Mouse (Mus musculus): Measurements from ENCODE around the gene Adap2. TPM values are rescaled to one million over a fixed set of nuclear protein-coding genes. Genes with fewer than 3 reads are reported as not detected.
"Not testable (repeated sequence)": the region's sequence is repeated elsewhere in the genome, so short reads cannot be mapped to it uniquely, and the experiment has no call there.

The Adap2 gene
- 5.7 and 7.8 TPM in 2 replicates for polyA plus RNA-seq (2012; rRNA removed)

GRCm38 (mm10) chr11:80153857-80154495, at the start of gene Adap2:
TSS of gene Adap2 (plus strand) at chr11:80154105.
- peak; percentile 41 to 59 for DNase-seq (ENCODE audit: extremely low spot score in 1 of 2, low spot score in 1 of 2)

GRCm38 (mm10) chr11:80104407-80104806, 49.5 kb upstream of the Adap2 start:
- no peak for DNase-seq (ENCODE audit: extremely low spot score in 1 of 2, low spot score in 1 of 2)

DNA sequence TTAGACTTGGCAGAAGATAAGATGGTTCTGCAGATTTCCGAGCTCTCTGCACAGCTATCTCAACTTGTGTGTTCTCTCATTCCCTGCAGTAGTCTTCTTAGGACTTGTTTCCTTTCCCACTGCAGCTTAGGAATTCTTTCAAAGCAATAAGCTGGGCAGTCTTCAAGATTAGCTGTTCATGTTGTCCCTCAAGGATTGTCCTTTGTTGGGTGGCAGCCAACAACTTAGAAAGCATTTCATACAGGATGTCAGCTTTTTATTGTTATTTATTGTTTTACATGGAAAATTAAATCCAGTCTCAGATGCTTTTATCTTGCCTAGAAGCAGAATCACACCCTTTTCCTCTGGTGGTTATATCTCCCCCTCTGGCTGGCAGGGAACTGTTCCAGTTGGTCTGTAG, 37.5 kb upstream of the Adap2 start:
- no peak for DNase-seq (ENCODE audit: extremely low spot score in 1 of 2, low spot score in 1 of 2)

DNA sequence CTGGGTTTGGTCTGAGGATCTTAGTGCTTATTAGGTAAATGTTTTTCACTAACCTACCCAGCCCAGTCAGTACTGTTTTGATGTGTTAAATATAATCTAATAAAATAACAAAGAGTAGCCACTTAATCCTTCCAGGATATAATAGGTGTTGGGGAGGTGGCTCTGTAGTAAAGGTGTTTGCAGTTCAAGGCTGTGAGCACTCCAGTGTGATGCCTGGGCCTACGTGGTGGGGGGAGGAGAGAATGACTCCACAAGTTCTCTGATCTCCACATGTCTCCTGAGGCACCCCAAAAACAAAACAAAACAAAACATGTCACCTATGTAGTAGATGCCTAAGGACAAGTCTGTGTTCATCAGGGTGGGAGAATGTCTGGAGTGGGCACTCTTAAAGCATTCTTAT, 21.9 kb upstream of the Adap2 start:
- no peak for DNase-seq (ENCODE audit: extremely low spot score in 1 of 2, low spot score in 1 of 2)

GRCm38 (mm10) chr11:80134744-80135143, 19.2 kb upstream of the Adap2 start:
- DNase-seq (ENCODE audit: extremely low spot score in 1 of 2, low spot score in 1 of 2) = no peak

DNA sequence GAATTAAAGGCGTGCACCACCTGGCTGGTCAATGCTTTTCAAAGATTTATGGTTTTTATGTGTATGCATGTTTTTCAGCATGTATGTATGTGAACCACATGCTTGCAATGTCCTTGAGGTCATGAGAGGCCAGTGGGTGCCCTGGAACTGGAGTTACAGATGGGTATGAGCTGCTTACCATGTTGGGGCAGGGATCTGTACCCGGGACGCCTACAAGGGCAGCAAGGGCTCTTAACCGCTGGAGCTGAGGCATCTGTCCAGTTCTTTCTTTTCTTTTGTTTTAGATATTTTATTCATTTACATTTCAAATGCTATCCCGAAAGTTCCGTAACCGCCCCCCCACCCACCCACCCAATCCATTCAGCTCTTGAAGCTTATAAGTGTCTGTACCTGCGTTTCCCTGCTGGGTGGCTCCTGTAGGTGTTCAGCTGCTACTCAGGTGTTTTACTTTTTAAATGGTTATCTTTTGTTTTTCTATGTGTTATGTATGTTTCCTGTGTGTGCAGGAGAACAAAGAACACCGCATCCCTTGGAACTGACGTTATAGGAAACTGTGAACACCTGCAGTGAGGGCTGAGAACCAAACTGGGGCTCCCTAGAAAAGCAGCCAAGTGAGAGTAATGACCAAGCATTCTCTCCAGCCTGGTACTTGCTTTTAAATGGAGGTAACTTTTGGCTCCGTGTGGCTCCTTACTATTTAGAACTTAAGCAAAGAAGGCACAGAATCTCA, 17.8 kb upstream of the Adap2 start:
- DNase-seq (ENCODE audit: extremely low spot score in 1 of 2, low spot score in 1 of 2) = no peak

GRCm38 (mm10) chr11:80136786-80137185, 17.1 kb upstream of the Adap2 start:
- peak in 1 of 2 experiments; percentile 12 for DNase-seq (ENCODE audit: extremely low spot score in 1 of 2, low spot score in 1 of 2)

DNA sequence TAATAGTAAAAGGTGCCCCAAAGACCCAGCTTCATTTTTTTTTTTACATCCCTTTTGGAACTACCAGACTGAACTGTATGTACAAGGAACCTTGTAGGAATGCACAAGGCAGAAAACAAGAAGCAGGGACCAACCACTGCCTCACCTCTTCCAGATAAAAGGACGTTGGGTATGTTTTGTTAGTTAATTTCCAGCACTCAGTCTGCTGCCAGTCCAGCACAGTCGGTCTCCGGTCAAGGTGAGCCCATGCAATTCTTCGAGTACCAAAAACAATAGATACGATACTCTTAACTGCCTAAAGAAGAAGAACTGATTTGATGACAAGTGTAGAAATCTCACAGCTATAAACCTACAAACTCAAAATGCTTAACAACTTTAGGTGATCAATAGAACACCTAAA, 16.1 kb upstream of the Adap2 start:
- DNase-seq (ENCODE audit: extremely low spot score in 1 of 2, low spot score in 1 of 2) = no peak

GRCm38 (mm10) chr11:80141825-80142521, 11.9 kb upstream of the Adap2 start, which contains the start of gene Tefm:
TSS of gene Tefm (minus strand) at chr11:80142175.
- peak; percentile 58 to 87 for DNase-seq (ENCODE audit: extremely low spot score in 1 of 2, low spot score in 1 of 2)

DNA sequence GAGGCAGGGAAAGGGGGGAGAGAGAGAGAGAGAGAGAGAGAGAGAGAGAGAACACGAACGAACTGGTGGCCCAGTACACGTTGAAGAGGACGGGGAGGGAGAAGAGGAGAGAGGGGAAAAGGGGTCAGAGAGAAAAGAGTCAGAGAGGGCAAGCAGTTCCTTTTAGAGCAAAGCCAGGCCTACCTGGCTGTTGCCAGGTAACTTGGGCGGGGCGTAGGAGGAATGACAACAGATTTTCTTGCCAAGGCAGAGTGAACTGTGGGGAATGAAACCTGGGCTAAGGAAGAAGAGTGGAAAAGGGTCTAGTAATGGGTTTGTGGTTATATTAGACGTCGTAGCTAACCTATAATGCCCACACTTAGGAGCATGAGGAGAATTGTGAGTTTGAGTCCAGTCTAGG, 11.0 kb upstream of the Adap2 start:
- no peak for DNase-seq (ENCODE audit: extremely low spot score in 1 of 2, low spot score in 1 of 2)

DNA sequence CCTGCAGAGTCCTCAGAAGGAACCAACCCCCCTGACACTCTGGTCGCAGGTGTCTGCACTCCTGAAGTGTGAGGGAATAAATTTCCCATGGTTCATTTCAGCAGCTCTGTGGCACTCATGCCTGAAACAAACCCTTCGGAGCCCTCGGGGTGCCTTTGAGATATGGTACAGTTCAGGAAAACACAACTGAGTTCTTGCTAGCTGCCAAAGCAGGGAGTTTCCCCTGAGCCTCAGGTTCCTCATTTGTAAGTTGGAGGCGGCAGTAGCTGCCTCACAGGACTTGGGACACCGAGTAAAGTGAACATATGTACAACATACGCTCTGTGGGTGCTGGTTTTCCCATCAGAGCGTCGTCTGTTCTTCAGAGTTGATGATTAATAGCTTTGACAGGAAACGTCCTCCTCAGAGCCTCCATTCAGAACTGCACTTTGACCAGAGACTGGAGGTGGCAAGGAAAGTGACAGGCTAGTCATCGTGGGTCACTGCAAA, 8.1 kb upstream of the Adap2 start:
- DNase-seq (ENCODE audit: extremely low spot score in 1 of 2, low spot score in 1 of 2) = no peak

- DNase-seq (ENCODE audit: extremely low spot score in 1 of 2, low spot score in 1 of 2) = no peak
Measured at GRCm38 (mm10) chr11:80147748-80148147, 6.2 kb upstream of the Adap2 start.

GRCm38 (mm10) chr11:80148313-80148712, 5.6 kb upstream of the Adap2 start:
- DNase-seq (ENCODE audit: extremely low spot score in 1 of 2, low spot score in 1 of 2) = no peak

- not testable (repeated sequence) for DNase-seq (ENCODE audit: extremely low spot score in 1 of 2, low spot score in 1 of 2)
Measured at GRCm38 (mm10) chr11:80148974-80149373, 4.9 kb upstream of the Adap2 start.

GRCm38 (mm10) chr11:80149412-80150023, 4.4 kb upstream of the Adap2 start:
- DNase-seq (ENCODE audit: extremely low spot score in 1 of 2, low spot score in 1 of 2) = no peak

DNA sequence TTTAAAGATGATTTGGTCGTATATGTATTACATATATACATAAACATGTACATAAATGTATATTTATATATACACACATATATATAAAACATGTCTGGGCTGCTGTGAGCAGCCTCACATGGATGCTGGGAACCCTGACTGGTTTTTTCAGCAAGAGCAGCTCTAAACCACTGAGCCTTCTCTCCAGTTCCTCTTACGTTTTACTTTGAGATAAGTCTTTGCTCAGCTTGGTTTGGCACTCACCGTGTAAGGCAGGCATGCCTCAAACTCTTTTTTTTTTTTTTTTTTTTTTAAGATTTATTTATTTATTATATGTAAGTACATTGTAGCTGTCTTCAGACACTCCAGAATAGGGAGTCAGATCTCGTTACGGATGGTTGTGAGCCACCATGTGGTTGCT, 3.3 kb upstream of the Adap2 start:
- no peak for DNase-seq (ENCODE audit: extremely low spot score in 1 of 2, low spot score in 1 of 2)

DNA sequence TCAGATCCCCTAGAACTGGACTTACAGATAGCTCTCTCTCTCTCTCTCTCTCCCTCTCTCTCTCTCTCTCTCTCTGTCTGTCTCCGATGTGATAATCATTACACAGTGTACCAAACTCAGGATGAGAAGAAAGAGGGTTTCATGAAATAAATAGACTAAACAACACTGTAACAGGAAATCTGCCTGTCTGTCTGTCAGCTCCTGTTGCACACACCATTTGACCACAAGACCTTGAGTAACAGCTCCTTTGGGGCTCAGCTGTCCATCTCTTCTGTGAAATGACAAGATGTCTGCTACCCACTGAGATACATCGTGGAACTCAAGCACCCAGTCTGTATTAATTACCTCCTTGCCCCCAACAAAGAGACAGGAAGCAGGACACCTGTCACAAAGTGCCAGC, 2.4 kb upstream of the Adap2 start:
- no peak for DNase-seq (ENCODE audit: extremely low spot score in 1 of 2, low spot score in 1 of 2)

DNA sequence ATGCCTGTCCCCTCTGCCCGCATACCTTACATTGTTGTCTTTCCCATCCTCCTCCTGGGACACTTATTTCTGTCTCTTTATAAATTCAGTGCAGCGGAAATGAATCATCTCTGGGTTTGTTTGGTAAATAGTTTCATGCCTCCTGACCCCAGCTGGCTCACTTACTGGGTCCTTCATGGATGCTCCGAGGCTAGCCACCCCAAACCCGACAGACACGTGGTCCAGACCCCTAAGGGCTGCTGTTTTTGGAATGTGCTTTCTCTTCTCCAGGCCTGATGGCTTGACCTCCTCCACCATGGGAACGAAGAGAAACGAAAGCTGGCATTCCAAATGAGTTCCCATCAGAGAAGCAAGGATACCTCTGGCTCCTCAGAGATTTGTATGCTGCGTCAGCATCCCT, 1.5 kb upstream of the Adap2 start:
- DNase-seq (ENCODE audit: extremely low spot score in 1 of 2, low spot score in 1 of 2) = no peak

GRCm38 (mm10) chr11:80154501-80154900, 596 bp downstream of the Adap2 start:
- no peak for DNase-seq (ENCODE audit: extremely low spot score in 1 of 2, low spot score in 1 of 2)

DNA sequence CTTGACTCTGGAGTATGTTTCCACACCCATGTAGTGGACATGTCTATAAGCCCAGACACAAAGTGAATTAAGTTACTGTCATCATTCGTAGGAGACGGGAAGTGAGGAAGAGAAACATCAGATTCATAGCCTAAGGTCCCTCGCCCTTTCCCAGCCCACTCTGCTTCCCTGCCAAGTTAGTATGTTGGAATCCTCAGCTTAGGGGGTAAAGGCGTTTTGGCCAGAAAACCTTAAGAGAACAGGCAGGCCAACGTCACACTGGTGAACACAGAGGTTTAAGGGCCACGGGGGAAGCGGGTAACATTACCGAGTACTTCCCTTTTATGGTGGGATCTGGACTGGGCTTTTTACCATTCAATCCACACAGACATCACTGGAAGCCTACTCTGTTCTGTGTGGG, 1.6 kb downstream of the Adap2 start:
- DNase-seq (ENCODE audit: extremely low spot score in 1 of 2, low spot score in 1 of 2) = no peak

GRCm38 (mm10) chr11:80155961-80156360, 2.1 kb downstream of the Adap2 start:
- DNase-seq (ENCODE audit: extremely low spot score in 1 of 2, low spot score in 1 of 2) = no peak

Measured in frontal cortex, adult 2 months (tissue).